Mouse (Mus musculus): ENCODE results near the gene Wdr4. TPM values are rescaled to one million over a fixed set of nuclear protein-coding genes. Genes with fewer than 3 reads are reported as not detected.

Gene Wdr4
- polyA plus RNA-seq, 1 experiment: 1.0 TPM

DNA sequence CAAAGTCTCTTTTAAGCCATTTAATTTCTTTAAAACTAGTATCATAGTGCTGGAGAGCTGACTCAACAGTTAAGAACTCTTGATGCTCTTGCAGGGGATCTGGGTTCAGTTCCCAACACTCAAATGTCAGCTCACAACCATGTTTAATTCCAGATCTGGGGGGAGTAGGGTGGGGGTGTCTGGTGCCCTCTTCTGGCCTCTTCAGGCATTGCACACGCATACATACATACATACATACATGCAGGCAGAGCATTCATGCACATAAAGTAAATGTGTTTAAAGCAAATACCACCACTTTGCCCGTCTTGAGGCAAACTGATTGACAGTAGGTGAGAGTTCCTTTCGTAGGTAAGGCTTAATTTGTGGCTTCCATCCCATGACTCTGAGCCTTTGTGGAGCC is 52.9 kb downstream of the Wdr4 start:
- H3K4me3 ChIP-seq (replicated peaks): no peak overlapping the region
- TF ChIP-seq GATA1 (IDR thresholded peaks at IDR 0.05; ENCODE audit: low read length) (no peak), TAL1 (IDR thresholded peaks at IDR 0.05; ENCODE audit: low read length) (no peak)
- no peaks in the 10 kb centered on the region for H3K4me1 ChIP-seq (ENCODE audit: control insufficient read depth)
- no peaks in the 10 kb centered on the region for H3K36me3 ChIP-seq (ENCODE audit: control insufficient read depth)
- no peaks in the 10 kb centered on the region for H3K9me3 ChIP-seq (ENCODE audit: control insufficient read depth, low read length)
- no peaks in the 10 kb centered on the region for H3K27me3 ChIP-seq (ENCODE audit: control insufficient read depth)

DNA sequence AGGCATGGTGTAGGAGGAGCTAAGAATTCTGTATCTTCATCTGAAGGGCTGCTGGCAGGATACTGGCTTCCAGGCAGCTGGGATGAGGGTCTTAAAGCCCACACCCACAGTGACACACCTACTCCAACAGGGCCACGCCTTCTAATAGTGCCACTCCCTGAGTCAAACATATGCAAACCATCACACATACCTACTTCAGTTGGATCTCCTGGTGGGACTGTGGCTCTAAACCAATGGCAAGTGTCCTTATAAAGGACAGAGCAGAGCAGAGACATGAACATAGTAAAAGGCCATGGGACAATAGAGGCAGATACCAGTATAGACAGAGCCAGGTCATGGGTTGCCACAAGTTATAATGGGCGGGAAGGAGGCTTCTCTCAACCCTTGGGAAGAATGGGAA is 57.3 kb downstream of the Wdr4 start:
- no peaks in the 10 kb centered on the region for H3K27me3 ChIP-seq (ENCODE audit: control insufficient read depth)
- TF ChIP-seq GATA1 (IDR thresholded peaks at IDR 0.05; ENCODE audit: low read length): no peak
- no peak for TF ChIP-seq TAL1 (IDR thresholded peaks at IDR 0.05; ENCODE audit: low read length)
- no peak overlapping the region for H3K4me3 ChIP-seq (replicated peaks)
- H3K36me3 ChIP-seq (ENCODE audit: control insufficient read depth): no peaks in the 10 kb centered on the region
- H3K4me1 ChIP-seq (ENCODE audit: control insufficient read depth): no peaks in the 10 kb centered on the region
- H3K9me3 ChIP-seq (ENCODE audit: control insufficient read depth, low read length): no peaks in the 10 kb centered on the region

DNA sequence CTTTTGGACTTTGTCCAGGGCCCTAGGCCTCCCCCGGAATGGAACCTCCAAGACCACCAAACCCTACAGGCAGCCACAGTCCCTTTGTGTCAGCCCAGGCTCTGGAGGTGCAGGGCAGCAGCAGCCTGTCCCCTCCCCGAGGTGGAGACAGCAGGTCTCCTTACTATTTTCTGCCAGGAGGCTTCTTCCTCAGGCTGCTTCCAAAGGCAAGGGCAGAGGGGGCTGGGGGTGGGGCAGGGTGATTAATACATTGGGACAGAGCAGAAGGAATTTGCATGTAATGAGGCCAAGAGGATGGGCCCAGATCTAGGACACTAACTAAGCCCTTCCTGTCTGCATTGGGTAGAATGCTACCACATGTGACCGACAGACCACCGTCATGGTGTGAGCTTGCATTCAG is 59.4 kb downstream of the Wdr4 start:
- no peaks in the 10 kb centered on the region for H3K27me3 ChIP-seq (ENCODE audit: control insufficient read depth)
- H3K36me3 ChIP-seq (ENCODE audit: control insufficient read depth): no peaks in the 10 kb centered on the region
- no peak overlapping the region for H3K4me3 ChIP-seq (replicated peaks)
- H3K9me3 ChIP-seq (ENCODE audit: control insufficient read depth, low read length): no peaks in the 10 kb centered on the region
- no peaks in the 10 kb centered on the region for H3K4me1 ChIP-seq (ENCODE audit: control insufficient read depth)
- no peak for TF ChIP-seq TAL1 (IDR thresholded peaks at IDR 0.05; ENCODE audit: low read length)
- TF ChIP-seq GATA1 (IDR thresholded peaks at IDR 0.05; ENCODE audit: low read length): no peak

- Histone ChIP-seq H3K9me3 (ENCODE audit: control insufficient read depth, low read length) (no peaks in the 10 kb centered on the region), H3K36me3 (ENCODE audit: control insufficient read depth) (no peaks in the 10 kb centered on the region), H3K27me3 (ENCODE audit: control insufficient read depth) (no peaks in the 10 kb centered on the region), H3K4me1 (ENCODE audit: control insufficient read depth) (no peaks in the 10 kb centered on the region), H3K4me3 (replicated peaks) (no peak overlapping the region)
- TF ChIP-seq GATA1 (IDR thresholded peaks at IDR 0.05; ENCODE audit: low read length) (no peak), TAL1 (IDR thresholded peaks at IDR 0.05; ENCODE audit: low read length) (no peak)
Measured at GRCm38 (mm10) chr17:31456723-31457567, 62.8 kb downstream of the Wdr4 start.

- no peak for TF ChIP-seq TAL1 (IDR thresholded peaks at IDR 0.05; ENCODE audit: low read length)
- no peak for TF ChIP-seq GATA1 (IDR thresholded peaks at IDR 0.05; ENCODE audit: low read length)
- no peak overlapping the region for H3K4me3 ChIP-seq (replicated peaks)
- no peaks in the 10 kb centered on the region for H3K9me3 ChIP-seq (ENCODE audit: control insufficient read depth, low read length)
- no peaks in the 10 kb centered on the region for H3K27me3 ChIP-seq (ENCODE audit: control insufficient read depth)
- no peaks in the 10 kb centered on the region for H3K4me1 ChIP-seq (ENCODE audit: control insufficient read depth)
- no peaks in the 10 kb centered on the region for H3K36me3 ChIP-seq (ENCODE audit: control insufficient read depth)
Measured at GRCm38 (mm10) chr17:31454056-31454455, 65.7 kb downstream of the Wdr4 start.

GRCm38 (mm10) chr17:31453476-31453875 is 66.3 kb downstream of the Wdr4 start:
- no peaks in the 10 kb centered on the region for H3K4me1 ChIP-seq (ENCODE audit: control insufficient read depth)
- no peaks in the 10 kb centered on the region for H3K9me3 ChIP-seq (ENCODE audit: control insufficient read depth, low read length)
- no peaks in the 10 kb centered on the region for H3K36me3 ChIP-seq (ENCODE audit: control insufficient read depth)
- H3K27me3 ChIP-seq (ENCODE audit: control insufficient read depth): no peaks in the 10 kb centered on the region
- no peak overlapping the region for H3K4me3 ChIP-seq (replicated peaks)
- TF ChIP-seq TAL1 (IDR thresholded peaks at IDR 0.05; ENCODE audit: low read length) (no peak), GATA1 (IDR thresholded peaks at IDR 0.05; ENCODE audit: low read length) (no peak)

DNA sequence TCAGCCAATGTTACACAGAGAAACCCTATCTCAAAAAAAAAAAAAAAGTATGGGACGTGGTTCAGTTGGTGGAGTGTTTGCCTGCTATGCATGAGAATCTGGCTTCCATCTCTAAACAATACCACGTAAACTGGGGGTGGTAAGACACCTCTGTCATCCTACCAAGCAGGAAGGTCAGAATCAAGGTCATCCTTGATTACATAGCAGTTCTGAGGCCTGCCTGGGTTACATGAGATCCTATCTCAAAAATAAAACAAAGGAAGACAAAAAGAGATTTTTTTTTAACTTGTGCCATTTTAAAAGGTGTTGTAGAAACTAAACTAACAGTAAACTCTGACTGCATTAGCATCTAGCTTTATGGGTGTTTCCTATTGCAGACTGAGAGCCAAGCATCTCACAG is 67.0 kb downstream of the Wdr4 start:
- no peak overlapping the region for H3K4me3 ChIP-seq (replicated peaks)
- no peaks in the 10 kb centered on the region for H3K9me3 ChIP-seq (ENCODE audit: control insufficient read depth, low read length)
- H3K4me1 ChIP-seq (ENCODE audit: control insufficient read depth): no peaks in the 10 kb centered on the region
- H3K27me3 ChIP-seq (ENCODE audit: control insufficient read depth): no peaks in the 10 kb centered on the region
- TF ChIP-seq TAL1 (IDR thresholded peaks at IDR 0.05; ENCODE audit: low read length) (no peak), GATA1 (IDR thresholded peaks at IDR 0.05; ENCODE audit: low read length) (no peak)
- no peaks in the 10 kb centered on the region for H3K36me3 ChIP-seq (ENCODE audit: control insufficient read depth)

DNA sequence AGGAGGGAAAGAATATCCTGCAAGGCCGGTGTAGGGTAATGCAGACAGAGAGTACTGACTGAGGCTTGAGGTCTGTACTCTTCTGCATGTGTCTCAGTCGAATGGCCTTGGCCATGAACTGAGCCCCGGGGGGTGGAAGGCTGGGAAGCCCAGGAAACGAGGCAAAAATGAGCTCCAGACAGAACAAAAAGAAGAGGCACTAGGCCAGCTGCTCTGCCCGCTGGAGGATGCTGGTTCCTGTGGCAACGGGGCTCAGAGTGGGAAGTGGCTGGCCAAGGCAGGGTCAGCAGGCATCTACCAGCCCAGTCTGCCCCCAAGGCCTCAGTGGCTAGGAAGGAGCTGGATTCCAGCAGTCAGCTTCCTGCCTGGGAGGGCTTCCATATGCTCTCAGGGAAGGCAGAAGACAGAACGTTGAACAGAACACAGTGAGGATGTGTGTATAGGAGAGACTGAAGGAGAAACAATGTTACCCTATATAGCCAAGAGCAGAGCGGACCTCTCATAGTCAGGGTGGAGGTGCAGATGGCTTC is 68.5 kb downstream of the Wdr4 start:
- no peak for TF ChIP-seq TAL1 (IDR thresholded peaks at IDR 0.05; ENCODE audit: low read length)
- TF ChIP-seq GATA1 (IDR thresholded peaks at IDR 0.05; ENCODE audit: low read length): no peak
- Histone ChIP-seq H3K27me3 (ENCODE audit: control insufficient read depth) (no peaks in the 10 kb centered on the region), H3K36me3 (ENCODE audit: control insufficient read depth) (no peaks in the 10 kb centered on the region), H3K9me3 (ENCODE audit: control insufficient read depth, low read length) (no peaks in the 10 kb centered on the region), H3K4me3 (replicated peaks) (no peak overlapping the region), H3K4me1 (ENCODE audit: control insufficient read depth) (no peaks in the 10 kb centered on the region)

DNA sequence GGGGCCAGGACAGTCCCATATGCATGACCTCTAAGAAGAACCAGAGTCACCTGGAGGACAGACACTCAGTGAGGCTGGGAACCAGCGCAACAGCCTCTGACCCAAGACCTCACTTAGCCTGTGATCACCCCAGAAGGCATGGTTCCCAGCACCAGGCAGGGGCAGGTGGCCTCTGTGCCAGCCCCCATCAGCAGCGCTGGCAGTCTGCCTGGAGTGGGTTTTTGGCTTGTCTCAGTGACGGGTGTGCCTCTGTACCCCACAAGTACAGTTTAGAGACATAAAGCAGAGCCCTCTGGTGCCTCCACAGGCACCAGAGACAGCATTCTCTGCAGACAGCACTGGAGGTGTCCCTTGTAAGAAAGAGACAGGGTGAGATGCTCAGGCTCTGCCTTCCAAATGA is 69.6 kb downstream of the Wdr4 start:
- no peaks in the 10 kb centered on the region for H3K27me3 ChIP-seq (ENCODE audit: control insufficient read depth)
- no peak overlapping the region for H3K4me3 ChIP-seq (replicated peaks)
- no peaks in the 10 kb centered on the region for H3K4me1 ChIP-seq (ENCODE audit: control insufficient read depth)
- TF ChIP-seq GATA1 (IDR thresholded peaks at IDR 0.05; ENCODE audit: low read length) (no peak), TAL1 (IDR thresholded peaks at IDR 0.05; ENCODE audit: low read length) (no peak)
- H3K36me3 ChIP-seq (ENCODE audit: control insufficient read depth): no peaks in the 10 kb centered on the region
- H3K9me3 ChIP-seq (ENCODE audit: control insufficient read depth, low read length): no peaks in the 10 kb centered on the region
